Mouse (Mus musculus): ENCODE data around the gene Rapgef2. TPM values are rescaled to one million over a fixed set of nuclear protein-coding genes. Genes with fewer than 3 reads are reported as not detected.
A peak's percentile ranks its signal among the peaks of the same experiment; 100 is the strongest.
"Not testable (repeated sequence)": the region's sequence is repeated elsewhere in the genome, so short reads cannot be mapped to it uniquely, and the experiment has no call there.

Gene Rapgef2
- total RNA-seq, 2 experiments from 2014 or later, result 102 to 103 TPM

GRCm38 (mm10) chr3:79181248-79181991 is 104.9 kb downstream of the Rapgef2 start:
- intact Hi-C loops (cut with DNase I), result no loop called here
- DNase-seq (ENCODE audit: low spot score in 2 of 2), result no peak

- intact Hi-C loops (cut with DNase I), result no loop called here
- no peak for DNase-seq (ENCODE audit: low spot score in 2 of 2)
Observed at GRCm38 (mm10) chr3:79180086-79180485, 106.2 kb downstream of the Rapgef2 start.

DNA sequence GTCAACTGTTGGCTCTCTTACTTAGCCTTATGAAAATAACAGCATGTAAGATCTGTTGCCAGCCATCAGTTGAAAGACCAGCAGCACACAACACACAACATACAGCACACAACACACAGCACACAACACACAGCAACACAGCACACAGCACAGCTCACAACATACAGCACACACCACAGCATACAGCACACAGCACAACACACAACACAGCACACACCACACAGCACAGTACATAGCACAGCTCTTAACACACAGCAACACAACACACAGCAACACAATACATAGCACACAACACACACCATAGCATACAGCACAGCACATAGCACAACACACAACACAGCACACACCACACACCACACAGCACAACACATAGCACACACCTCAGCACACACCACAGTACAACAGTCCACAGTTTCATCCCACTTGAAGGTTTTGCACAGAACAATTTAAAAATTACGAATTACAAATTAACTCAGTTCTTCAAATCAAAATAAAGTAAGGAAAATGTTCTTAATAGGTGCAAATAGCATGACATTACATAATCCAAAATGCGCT is 106.7 kb downstream of the Rapgef2 start:
- intact Hi-C loops (cut with DNase I), result no loop called here
- DNase-seq (ENCODE audit: low spot score in 2 of 2), result no peak

- DNase-seq (ENCODE audit: low spot score in 2 of 2), result no peak
- intact Hi-C loops (cut with DNase I), result no loop called here
Observed at GRCm38 (mm10) chr3:79178708-79179107, 107.6 kb downstream of the Rapgef2 start.

- no peak for DNase-seq (ENCODE audit: low spot score in 2 of 2)
- intact Hi-C loops (cut with DNase I), result no loop called here
Observed at GRCm38 (mm10) chr3:79178070-79178469, 108.2 kb downstream of the Rapgef2 start.

- DNase-seq (ENCODE audit: low spot score in 2 of 2), result no peak
- intact Hi-C loops (cut with DNase I), result no loop called here
Observed at GRCm38 (mm10) chr3:79177136-79177870, 109.0 kb downstream of the Rapgef2 start.

DNA sequence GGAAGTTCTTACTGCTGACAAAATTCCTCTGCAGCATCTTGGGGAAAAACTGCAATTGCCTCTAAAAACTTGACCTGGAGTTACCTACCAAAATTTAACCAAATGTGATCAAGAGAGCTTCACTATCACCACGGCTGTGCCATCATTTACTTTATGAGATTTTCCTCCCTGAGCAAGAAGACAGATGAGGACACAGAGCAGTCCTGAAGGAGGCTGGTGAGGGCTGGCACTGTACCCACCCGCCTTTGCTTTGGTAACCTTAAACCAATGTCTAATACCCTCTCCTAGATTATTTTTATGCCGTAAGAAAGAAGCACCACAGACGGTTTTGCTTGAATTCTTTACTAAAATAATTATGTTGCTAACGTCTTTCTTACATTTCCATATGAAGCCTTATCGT is 112.1 kb downstream of the Rapgef2 start:
- intact Hi-C loops (cut with DNase I), result no loop called here
- DNase-seq (ENCODE audit: low spot score in 2 of 2), result no peak

GRCm38 (mm10) chr3:79173291-79173690 is 113.0 kb downstream of the Rapgef2 start:
- intact Hi-C loops (cut with DNase I), result no loop called here

GRCm38 (mm10) chr3:79171146-79171545 is 115.2 kb downstream of the Rapgef2 start:
- intact Hi-C loops (cut with DNase I); DNase-seq (ENCODE audit: low spot score in 2 of 2): not testable (repeated sequence)

More at GRCm38 (mm10) chr3:79173291-79173690, 113.0 kb downstream of the Rapgef2 start:
- DNase-seq (ENCODE audit: low spot score in 2 of 2), result no peak

DNA sequence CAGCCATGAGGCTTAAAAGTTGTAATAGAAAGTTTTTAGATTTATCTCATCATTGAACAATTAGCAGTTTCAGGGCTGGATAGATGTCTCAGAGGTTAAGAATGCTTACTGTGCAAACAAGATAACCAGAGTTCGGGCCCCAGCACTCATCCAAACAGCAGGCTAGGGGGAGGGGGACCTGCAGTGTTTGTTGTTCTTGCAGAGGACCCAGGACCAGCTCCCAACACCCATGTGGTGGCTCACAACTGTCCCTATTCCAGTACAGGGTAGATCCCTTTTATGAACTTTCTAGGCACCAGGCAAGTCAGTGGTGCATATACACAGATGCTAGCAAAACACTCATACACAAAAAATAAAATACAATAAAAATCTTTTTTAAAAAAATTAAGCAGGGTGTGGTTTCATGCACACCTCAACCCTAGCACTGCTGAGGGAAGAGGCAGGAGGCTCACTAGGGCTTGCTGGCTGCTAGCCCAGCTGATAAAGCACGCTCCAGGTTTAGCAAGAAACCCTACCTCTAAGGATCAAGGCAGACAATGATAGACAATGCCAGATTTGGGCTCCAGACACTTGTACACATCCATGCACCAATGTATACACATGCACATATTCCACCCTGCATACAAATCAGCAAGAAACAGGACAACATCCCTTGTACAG is 118.0 kb downstream of the Rapgef2 start:
- intact Hi-C loops (cut with DNase I), result no loop called here
- no peak for DNase-seq (ENCODE audit: low spot score in 2 of 2)

GRCm38 (mm10) chr3:79167586-79167985 is 118.7 kb downstream of the Rapgef2 start:
- no peak for DNase-seq (ENCODE audit: low spot score in 2 of 2)
- intact Hi-C loops (cut with DNase I), result no loop called here

GRCm38 (mm10) chr3:79161834-79162401 is 124.4 kb downstream of the Rapgef2 start:
- intact Hi-C loops (cut with DNase I), result no loop called here
- no peak for DNase-seq (ENCODE audit: low spot score in 2 of 2)

GRCm38 (mm10) chr3:79161093-79161723 is 125.1 kb downstream of the Rapgef2 start:
- intact Hi-C loops (cut with DNase I), result no loop called here
- DNase-seq (ENCODE audit: low spot score in 2 of 2), result peak in 1 of 2 experiments; percentile 77

DNA sequence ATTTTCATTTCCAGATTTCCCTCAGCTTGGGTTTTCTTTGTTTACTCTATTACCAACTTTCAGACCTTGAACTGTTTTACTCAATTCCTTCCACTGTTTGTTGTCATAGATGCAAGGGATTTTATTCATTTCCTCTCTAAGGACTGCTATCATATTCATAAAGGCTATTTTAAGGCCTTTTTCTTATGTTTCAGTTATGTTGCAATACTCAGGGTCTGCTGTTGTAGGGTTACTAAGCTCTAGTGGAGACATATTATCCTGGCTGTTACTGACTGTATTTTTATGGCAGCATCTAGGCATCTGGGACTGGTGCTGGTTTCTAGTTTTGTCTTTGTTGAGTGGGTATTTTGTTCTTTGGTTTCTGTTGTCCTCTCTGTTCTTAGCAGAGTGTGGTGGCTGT is 128.1 kb downstream of the Rapgef2 start:
- intact Hi-C loops (cut with DNase I), result no loop called here
- DNase-seq (ENCODE audit: low spot score in 2 of 2), result no peak

- DNase-seq (ENCODE audit: low spot score in 2 of 2), result no peak
- intact Hi-C loops (cut with DNase I), result no loop called here
Observed at GRCm38 (mm10) chr3:79153039-79153487, 133.3 kb downstream of the Rapgef2 start.

GRCm38 (mm10) chr3:79145407-79146055 is 140.8 kb downstream of the Rapgef2 start:
- intact Hi-C loops (cut with DNase I), result no loop called here
- DNase-seq (ENCODE audit: low spot score in 2 of 2), result peak in 1 of 2 experiments; percentile 68

- DNase-seq (ENCODE audit: low spot score in 2 of 2), result peak; percentile 63 to 75
- intact Hi-C loops (cut with DNase I), result no loop called here
Observed at GRCm38 (mm10) chr3:79144672-79145406, 141.5 kb downstream of the Rapgef2 start.

- DNase-seq (ENCODE audit: low spot score in 2 of 2), result no peak
Observed at GRCm38 (mm10) chr3:79144085-79144484, 142.2 kb downstream of the Rapgef2 start.

More at GRCm38 (mm10) chr3:79144085-79144484, 142.2 kb downstream of the Rapgef2 start:
- intact Hi-C loops (cut with DNase I), result no loop called here

Measured in left cerebral cortex, postnatal 14 days (tissue).